Mouse (Mus musculus) adrenal gland, adult 2 months (tissue): ENCODE measurements around the gene Srebf1. TPM values are rescaled to one million over a fixed set of nuclear protein-coding genes. Genes with fewer than 3 reads are reported as not detected.

Experiments
- microRNA-seq, 2 experiments: library from miRNA; unstranded; fragments of <30 nt; microRNA quantifications; one replicate each; pipeline ENCODE4 v1.2.0; 2021
- polyA plus RNA-seq: library from polyadenylated mRNA; depleted of rRNA; stranded (reverse); fragments of >200 nt; gene quantifications from 2 replicates; pipeline ENCODE4 v1.2.3, GENCODE M21; 2012; rRNA removed
- total RNA-seq, 2 experiments: library from RNA; stranded (reverse); gene quantifications; 2 replicates each; pipeline ENCODE4 v1.2.3; 2021

Gene Srebf1
- total and polyA plus RNA-seq, 3 experiments, result 201 to 661 (median 250) TPM

Small RNA genes within 50 kb of the gene (microRNA-seq; reads per million reads assigned to microRNA genes)
- 1.8 to 2.5 reads per million in 2 experiments for gene Mir6921
- gene Mir6922, result 0.41 to 0.88 reads per million in 2 experiments

Other genes with a start within 250 kb of the Srebf1 start
- 10 to 100 TPM in 1 of 2 experiments, 1 to 10 TPM in 1; 8.4 to 12.5 TPM for gene Pemt, start 176.1 kb downstream of the Srebf1 start, total RNA-seq
- 11.2 and 13.1 TPM in 2 replicates for gene Pemt, start 176.1 kb downstream of the Srebf1 start, polyA plus RNA-seq
- 10 to 100 TPM; 41.4 to 46.7 TPM for gene Rai1, start 117.6 kb downstream of the Srebf1 start, total RNA-seq
- 72.1 and 82.5 TPM in 2 replicates for gene Rai1, start 117.6 kb downstream of the Srebf1 start, polyA plus RNA-seq
- gene Tom1l2, start 130.3 kb upstream of the Srebf1 start, total RNA-seq, result 10 to 100 TPM; 71.9 to 78.5 TPM
- 159 and 181 TPM in 2 replicates for gene Tom1l2, start 130.3 kb upstream of the Srebf1 start, polyA plus RNA-seq
- gene Drc3, start 130.7 kb upstream of the Srebf1 start, total RNA-seq, result 1 to 10 TPM in 1 of 2 experiments, under 1 TPM in 1; 0.61 to 1.5 TPM
- 0.90 and 1.0 TPM in 2 replicates for gene Drc3, start 130.7 kb upstream of the Srebf1 start, polyA plus RNA-seq
- gene Gid4, start 194.6 kb upstream of the Srebf1 start, total RNA-seq, result 10 to 100 TPM; 45.9 to 53.9 TPM
- 52.7 and 56.1 TPM in 2 replicates for gene Gid4, start 194.6 kb upstream of the Srebf1 start, polyA plus RNA-seq
- gene Atpaf2, start 195.9 kb upstream of the Srebf1 start, total RNA-seq, result 10 to 100 TPM; 81.2 to 90.9 TPM
- gene Atpaf2, start 195.9 kb upstream of the Srebf1 start, polyA plus RNA-seq, result 48.7 and 51.3 TPM in 2 replicates
- 10 to 100 TPM; 63.2 to 72.2 TPM for gene Drg2, start 232.0 kb upstream of the Srebf1 start, total RNA-seq
- 36.6 and 40.5 TPM in 2 replicates for gene Drg2, start 232.0 kb upstream of the Srebf1 start, polyA plus RNA-seq
- under 1 TPM; 0.14 to 0.20 TPM for gene Myo15, start 246.8 kb upstream of the Srebf1 start, total RNA-seq
- 0.26 and 0.47 TPM in 2 replicates for gene Myo15, start 246.8 kb upstream of the Srebf1 start, polyA plus RNA-seq